Mouse (Mus musculus): ENCODE results near the gene St8sia4.

GRCm38 (mm10) chr1:95618125-95618524 is 49.2 kb downstream of the St8sia4 start:
- no peak for TF ChIP-seq CTCF (conservative IDR thresholded peaks at IDR 0.05; ENCODE audit: insufficient read depth, insufficient read length, low read depth, low read length)
- TF ChIP-seq POLR2A (IDR thresholded peaks at IDR 0.05; ENCODE audit: low read depth, low read length), result no peak

Measured in kidney, adult 2 months (tissue).